Mouse (Mus musculus): Measurements from ENCODE around the gene Fam118b. TPM values are rescaled to one million over a fixed set of nuclear protein-coding genes. Genes with fewer than 3 reads are reported as not detected.

Fam118b gene
- polyA plus RNA-seq (2014; fragmentation: Illumina TruSeq; extraction: RNeasy Lipid Tissue Mini Kit (QIAGEN cat#74804); ENCODE audit: low read depth, low replicate concordance): 5.3 TPM

DNA sequence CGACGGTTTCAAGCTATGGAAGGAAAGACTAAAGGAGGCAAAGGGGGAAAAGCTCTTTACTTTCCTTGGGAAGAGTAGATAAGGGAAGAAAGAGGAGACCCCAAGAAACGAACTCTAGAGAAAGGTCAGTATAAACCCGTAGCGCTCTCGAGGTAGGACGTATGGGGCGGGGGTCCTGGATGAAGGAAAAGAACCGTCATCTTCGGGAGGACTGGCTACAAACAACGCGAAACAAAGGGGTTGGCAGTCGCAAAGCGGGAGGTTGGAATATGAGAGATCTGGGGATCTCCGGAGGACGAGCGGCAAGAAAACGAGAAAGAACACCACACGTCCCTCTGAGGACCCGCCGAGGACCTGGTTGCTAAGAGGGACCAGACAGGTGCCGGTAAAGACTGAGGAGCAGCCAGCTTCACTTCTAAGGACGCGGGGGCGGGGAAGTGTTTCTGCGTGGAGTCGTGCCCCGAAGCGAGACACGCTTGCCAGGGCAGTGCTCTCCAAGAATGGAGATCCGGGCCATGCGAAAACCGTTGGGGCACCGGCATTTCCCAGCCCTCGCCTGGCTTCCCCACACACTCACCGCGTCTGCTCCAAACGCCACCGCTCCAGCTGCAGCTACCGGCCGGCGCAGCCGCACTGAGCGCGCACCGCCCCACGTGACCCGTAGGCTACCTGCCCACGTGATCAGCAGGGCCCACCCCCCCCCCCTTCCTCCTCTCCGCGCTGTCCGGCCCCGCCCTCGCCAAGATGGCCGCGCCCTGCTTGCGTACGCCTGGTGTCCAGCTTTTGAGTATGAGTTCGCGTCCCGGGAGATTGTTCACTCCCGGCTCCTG lies at the start of gene Fam118b, which contains the start of gene Rpusd4:
TSS of gene Fam118b (minus strand) at position 660 of the 830 bp plus-strand sequence.
TSS of gene Rpusd4 (plus strand) at position 720 of the 830 bp plus-strand sequence.

DNA sequence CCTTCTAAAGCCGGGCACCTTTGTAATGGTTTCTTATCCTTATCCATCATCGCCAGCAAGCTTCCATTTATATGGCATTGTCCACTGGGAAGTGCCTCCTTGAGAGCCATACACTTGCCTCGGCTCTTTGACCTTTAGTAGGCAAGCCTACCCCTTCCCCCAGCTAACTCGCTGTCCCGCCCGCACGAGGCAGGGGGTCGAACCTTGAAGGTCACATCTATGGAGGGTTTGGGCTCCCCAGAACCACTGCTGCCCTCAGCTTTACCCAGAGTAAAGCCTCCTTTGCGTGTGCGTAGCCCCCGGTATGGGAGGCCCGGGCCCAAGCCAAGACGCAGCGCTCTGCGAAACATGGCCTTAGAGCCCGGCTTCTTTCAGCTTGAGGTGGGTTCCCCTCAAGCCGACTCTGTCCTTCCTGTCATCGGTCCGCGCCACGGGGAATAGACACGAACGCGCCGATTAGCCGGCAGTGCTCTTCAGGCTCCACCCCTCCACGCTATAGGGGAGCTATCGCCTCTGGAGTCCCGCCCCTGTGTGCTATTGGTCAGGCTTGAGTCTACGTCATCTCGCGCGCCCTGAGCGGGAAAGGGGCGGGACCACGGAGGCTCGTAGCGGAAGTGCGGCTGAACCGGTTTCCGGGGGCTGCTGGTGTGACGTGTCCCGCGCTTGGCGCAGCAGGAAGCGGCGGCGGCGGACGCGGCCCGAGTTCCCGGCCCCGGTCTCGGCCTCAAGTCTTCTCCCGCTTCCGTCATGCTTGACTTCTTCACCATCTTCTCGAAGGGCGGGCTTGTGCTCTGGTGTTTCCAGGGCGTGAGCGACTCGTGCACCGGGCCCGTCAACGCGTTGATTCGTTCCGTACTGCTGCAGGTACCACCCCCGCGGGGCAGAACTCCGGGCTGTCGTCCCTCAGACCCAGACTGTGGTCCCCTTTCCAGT lies 56.8 kb downstream of the Fam118b start, which contains the start of gene Foxred1:
TSS of gene Foxred1 (minus strand) at position 514 of the 933 bp plus-strand sequence.

DNA sequence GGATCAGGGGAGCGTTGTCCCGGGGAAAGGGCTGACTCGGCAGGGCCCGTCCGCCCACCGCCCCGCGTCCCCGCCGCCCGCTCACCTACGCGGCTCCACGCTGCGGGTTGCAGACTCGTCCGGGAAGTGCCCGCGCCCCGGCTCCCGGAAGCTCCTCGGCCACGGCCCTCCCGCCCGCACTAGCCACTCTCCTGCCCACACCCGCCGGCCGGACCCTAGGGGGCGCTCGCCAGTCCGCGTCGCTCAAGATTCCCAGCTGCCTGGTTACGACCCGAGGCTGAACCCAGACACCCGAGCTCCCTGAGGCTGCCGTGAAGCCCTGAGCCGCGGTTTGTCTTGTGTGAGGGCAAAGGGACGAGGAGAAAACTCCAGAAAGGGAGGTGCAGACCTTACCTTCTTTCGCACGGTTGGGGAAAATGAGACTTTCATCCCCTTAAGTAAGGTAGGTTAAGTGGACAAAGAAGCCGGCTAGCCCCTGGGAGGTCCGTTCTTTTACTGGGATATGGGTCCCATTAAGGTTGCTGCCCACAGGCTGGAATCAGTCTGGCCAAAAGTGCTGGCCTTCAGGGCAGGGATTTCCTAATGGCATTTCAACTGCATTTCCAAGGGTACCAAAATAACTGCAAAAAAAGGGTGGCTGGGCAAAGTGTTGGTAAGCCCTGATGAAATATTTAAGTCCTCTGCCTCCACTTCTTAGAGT lies 67.7 kb downstream of the Fam118b start, which contains the start of the genes Srpr and Tirap:
TSS of gene Srpr (plus strand) at position 404 of the 700 bp plus-strand sequence.
TSS of gene Tirap (minus strand) at position 520 of the 700 bp plus-strand sequence.

DNA sequence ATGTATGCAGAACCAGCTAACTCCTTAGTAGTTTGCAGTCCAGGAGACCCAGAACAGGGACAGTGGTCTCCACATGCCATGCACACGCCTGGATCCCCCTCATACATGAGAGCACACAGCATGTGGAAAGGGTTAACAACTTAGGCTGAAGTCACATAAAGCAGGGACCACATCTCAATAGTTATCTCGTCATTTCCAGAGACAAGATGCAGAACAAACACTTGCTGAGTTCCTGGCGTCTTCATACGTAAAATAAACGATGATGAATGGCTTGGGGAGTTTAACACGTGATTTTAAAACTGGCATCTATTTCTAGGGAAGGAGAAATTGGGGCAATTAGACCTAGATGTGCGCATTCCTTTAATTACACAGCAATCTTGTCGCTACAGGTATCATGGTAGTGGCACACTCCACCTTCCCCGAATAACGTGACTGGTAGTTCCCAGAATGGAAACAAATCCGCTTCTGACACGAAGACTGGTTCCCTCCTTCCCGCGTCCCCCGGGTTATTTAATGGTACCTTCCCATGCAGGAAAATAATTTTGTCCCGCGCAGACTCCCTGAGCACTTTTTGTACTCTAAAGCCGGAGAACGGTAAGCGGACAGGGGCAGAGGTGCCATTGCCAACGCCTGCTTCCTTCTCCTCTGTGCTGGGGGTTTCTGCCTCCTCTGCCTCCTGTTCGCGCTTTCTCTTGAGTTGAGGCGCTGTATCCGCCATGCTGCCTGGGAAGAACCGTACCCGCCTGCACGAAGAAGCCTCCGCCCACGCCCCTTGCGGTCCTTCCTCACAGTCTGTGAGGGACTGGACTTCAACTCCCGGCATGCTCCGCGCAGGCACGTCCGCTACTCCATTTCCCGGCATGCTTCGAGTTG lies 92.1 kb downstream of the Fam118b start, which contains the start of gene Dcps:
TSS of gene Dcps (minus strand) at position 811 of the 873 bp plus-strand sequence.

Other genes with a start within 250 kb of the Fam118b start
- gene St3gal4, start 148.5 kb downstream of the Fam118b start, polyA plus RNA-seq (2014; fragmentation: Illumina TruSeq; extraction: RNeasy Lipid Tissue Mini Kit (QIAGEN cat#74804); ENCODE audit: low read depth, low replicate concordance): 92.8 TPM
- gene Dcps, start 91.7 kb downstream of the Fam118b start, polyA plus RNA-seq (2014; fragmentation: Illumina TruSeq; extraction: RNeasy Lipid Tissue Mini Kit (QIAGEN cat#74804); ENCODE audit: low read depth, low replicate concordance): 6.9 TPM
- 237 TPM for gene Srpr, start 67.6 kb downstream of the Fam118b start, polyA plus RNA-seq (2014; fragmentation: Illumina TruSeq; extraction: RNeasy Lipid Tissue Mini Kit (QIAGEN cat#74804); ENCODE audit: low read depth, low replicate concordance)
- gene Tirap, start 67.5 kb downstream of the Fam118b start, polyA plus RNA-seq (2014; fragmentation: Illumina TruSeq; extraction: RNeasy Lipid Tissue Mini Kit (QIAGEN cat#74804); ENCODE audit: low read depth, low replicate concordance): 15.8 TPM
- gene Foxred1, start 56.8 kb downstream of the Fam118b start, polyA plus RNA-seq (2014; fragmentation: Illumina TruSeq; extraction: RNeasy Lipid Tissue Mini Kit (QIAGEN cat#74804); ENCODE audit: low read depth, low replicate concordance): 19.1 TPM
- gene Rpusd4, start 60 bp upstream of the Fam118b start, polyA plus RNA-seq (2014; fragmentation: Illumina TruSeq; extraction: RNeasy Lipid Tissue Mini Kit (QIAGEN cat#74804); ENCODE audit: low read depth, low replicate concordance): 3.1 TPM
- gene Cdon, start 153.3 kb upstream of the Fam118b start, polyA plus RNA-seq (2014; fragmentation: Illumina TruSeq; extraction: RNeasy Lipid Tissue Mini Kit (QIAGEN cat#74804); ENCODE audit: low read depth, low replicate concordance): 0.82 TPM

All from liver, adult 10 weeks (tissue).